Mouse (Mus musculus) cerebellum, postnatal 10 days (tissue): Measurements from ENCODE around the gene Adipoq.
"Not testable (repeated sequence)": the region's sequence is repeated elsewhere in the genome, so short reads cannot be mapped to it uniquely, and the experiment has no call there.

Experiments used
- DNase-seq, 2 experiments: peaks; one replicate each; pipeline ENCODE4 v3.0.0; 2021; ENCODE audit warnings: mixed read lengths in 2 of 2

The Adipoq gene

DNA sequence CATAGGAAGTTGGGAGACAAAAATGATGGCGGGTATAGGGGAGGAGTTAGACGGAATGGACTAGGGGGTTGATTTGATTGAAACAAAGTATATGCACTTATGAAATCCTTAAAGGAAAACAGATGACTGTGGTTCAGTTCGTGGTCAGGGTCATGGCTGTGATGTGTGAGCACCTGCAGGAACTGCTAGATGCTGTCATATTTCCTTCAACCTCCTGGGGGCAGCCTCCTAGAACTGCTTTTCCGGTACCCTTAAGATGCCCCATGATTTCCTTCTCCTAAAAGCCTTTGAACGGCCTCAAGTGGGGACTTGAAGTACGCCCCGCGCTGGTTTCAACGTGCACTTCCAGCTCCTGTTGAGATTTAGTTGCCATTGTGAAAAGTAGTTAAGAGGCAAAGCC is 19.1 kb downstream of the Adipoq start:
- no peak for DNase-seq

DNA sequence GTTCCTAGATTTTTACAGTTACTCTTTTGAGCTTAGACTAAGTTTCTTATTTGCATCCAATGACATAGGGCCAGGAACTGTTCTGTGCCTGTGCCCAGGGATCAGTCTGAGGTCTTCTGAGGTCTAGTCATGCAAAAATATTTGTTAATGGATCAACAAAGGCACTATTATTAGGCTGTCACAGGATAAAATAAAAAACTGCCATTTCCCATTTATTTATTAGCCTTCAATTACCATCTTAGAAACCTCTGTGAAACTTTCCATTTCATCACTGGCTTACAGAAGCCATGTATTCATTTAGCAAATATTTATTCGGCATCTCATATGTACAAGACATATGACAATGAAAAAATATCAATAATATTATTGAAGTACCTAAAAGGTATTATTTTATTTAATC is 20.3 kb downstream of the Adipoq start:
- no peak for DNase-seq

DNA sequence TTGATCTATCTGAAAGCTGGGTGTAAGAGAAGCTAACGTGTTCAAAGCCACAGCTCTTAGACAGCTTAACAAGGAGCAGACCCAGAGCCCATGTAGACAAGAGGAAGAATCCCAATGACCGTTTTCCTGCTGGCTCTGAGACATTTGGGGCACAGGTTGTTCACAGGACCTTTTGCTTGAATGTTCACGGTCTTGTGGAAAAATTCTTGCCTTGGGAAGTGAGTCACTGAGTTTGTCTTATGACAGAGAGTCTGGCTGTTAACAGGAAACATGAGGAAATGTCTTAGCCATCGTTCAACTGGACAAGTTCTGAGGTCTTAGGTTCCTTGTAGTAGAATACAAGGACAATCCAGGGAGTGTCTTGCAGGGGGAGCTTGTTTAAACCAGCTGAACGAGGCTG is 20.7 kb downstream of the Adipoq start:
- DNase-seq, result no peak

DNA sequence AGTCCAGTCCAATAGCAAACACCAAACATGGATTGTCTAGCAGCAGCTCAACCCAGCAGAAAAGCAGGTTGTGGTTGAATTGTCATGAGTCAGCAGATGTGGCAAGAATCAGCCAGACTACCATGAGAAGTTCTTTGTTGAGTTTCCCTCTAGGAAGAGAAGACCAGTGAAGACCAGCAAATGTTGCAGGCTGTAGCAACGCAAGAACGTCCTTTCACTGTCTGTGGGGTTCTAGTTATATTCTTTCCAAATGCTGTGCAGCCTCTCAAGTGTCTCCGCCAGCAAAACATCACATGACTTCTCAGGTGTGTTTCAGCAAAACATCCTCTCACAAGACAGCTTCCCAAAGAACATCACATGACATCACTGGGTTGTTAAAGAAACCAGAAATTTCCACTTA is 24.5 kb downstream of the Adipoq start:
- no peak for DNase-seq

DNA sequence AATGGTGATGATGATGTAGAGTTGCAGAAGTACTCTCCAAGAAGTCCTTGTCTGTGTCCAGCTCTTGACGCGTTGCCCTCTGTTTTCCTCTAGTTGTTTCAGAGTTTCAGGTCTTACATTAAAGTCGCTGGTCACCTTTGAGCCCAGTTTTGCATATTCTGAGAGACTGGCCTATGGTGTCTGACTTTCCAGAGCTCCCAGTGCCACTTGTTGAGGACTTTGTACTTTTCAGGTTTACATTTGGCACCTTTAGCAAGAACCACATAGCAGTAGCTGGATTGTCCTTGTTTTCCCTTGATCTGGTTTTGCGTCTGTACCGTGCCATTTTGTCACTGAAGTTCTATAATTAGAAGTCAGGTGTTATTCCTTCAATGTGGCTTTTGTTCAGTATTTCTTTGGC is 27.6 kb downstream of the Adipoq start:
- DNase-seq, result no peak

DNA sequence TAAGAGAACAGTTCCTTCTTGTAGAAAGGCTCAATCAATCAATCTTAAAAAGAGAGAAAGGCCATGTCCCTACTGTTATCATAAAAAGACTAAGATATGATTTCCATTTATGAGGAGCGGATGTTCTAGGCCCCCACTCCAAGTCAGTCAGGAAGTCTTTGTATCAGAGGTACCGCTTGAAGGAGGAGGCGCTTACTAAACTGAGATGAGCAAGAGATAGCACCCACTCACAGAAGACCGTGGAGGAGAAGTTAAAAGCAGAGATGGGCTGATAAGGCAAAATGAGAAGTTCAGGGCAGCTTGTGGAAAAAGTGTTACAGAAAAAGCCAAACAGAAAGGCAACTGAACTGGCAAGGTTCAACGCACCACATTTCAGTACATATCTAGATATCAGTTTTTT is 28.5 kb downstream of the Adipoq start:
- no peak for DNase-seq

DNA sequence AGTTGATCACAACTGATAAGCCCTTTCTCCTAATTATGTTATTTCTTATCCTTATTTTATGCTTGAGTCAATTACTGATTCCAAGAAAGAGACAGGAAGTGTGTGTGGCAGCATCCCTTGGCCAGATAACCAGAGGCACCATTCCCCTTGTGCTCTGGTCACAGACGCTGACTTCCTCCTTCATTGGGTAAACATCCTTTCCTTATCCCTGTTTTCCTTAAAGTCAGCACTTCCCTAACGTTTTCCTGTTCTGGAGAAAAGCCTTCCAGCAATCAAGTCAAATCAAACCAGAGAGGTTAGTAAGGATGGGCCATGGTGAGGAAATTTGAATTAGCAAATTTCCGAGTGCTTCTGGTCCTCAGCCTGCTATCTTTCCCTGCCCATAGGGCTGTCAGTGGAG is 29.6 kb downstream of the Adipoq start:
- DNase-seq, result no peak

DNA sequence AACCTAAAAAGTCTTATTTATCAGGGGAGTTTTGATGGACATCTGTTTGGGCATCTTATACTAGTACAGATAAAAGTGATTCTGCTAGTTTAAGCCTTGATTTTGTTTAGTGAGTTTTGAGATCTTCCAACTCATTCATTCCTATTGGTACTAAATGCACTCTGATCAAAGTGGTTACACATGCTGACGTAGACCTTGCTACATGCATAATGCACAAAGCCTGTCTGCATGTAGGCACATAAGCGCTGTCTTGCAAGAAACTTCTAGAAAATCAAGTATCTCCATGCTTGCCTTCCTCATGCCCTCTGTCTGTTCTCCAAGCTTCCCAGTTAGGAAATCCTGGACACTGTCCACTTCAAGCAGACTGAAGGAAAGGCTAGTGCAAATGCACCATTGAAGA is 31.5 kb downstream of the Adipoq start:
- DNase-seq, result no peak

DNA sequence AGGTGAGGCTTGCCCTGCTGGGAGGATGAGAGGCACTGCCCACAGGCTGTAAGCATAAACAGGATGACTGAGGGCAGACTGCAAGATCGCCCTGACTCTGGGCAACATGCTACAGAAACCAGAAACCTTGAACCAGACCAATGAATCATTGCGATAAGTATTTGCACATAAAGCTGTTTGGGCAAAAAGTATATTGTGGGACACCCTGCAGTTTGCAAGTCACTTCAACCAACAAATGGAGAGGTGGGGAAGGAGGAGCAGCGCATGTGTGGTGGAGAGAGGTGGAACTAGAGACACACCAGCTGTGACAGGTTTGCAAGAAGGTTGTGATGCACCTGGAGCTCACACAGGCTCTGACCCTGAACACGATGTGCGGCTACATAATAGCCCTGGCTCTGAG is 32.5 kb downstream of the Adipoq start:
- DNase-seq, result no peak

DNA sequence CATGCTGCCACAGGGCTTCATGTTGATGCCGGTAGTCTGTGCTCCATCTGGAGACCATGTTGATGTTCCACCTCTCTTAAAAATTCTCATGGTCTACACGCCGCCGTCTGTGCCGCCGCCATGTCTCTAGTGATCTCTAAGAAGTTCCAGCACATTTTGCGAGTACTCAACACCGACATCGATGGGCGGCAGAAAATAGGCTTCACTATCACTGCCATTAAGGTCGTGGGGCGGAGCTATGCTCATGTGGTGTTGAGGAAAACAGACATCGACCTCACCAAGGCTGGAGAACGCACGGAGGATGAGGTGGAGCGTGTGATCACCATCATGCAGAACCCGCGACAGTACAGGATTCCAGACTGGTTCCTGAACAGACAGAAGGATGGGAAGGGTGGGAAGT is 33.1 kb downstream of the Adipoq start:
- DNase-seq, result not testable (repeated sequence)

DNA sequence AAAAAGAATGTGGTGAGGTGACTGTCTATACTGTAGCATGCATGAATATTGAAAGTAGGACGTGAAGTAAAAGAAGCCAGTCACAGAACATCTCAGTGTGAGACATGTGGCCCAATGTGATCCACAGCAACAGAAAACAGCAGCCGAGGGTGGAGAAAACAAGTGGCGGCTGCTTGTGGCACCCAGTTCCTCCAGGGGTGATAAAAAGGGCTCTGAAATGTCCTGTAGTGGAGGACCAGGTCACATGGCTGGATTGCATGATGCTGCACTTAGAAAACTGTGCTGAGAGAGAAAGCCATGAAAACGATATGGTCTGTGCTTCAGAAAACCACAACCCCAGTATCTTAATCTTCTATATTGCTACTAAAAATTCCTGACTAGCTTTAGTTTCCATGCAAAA is 34.7 kb downstream of the Adipoq start:
- no peak for DNase-seq

DNA sequence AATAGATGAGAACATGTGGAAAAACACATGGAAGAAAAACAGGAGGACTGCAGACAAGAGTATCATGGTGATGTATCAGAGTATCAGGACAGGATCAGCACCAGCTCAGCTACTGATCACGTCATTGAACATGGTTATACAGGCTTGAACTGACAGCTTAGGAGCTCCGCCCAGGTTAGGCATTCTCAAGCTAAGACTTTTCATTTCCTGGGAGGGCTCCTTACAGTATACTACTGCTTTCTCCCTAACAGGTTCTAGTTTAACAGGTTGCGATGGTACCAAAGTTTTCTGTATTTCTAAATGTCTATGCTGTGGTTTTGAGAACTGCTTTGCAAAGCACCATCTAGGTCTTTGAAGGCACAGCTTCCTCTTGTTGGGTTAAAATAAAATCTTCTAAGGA is 35.2 kb downstream of the Adipoq start:
- no peak for DNase-seq

DNA sequence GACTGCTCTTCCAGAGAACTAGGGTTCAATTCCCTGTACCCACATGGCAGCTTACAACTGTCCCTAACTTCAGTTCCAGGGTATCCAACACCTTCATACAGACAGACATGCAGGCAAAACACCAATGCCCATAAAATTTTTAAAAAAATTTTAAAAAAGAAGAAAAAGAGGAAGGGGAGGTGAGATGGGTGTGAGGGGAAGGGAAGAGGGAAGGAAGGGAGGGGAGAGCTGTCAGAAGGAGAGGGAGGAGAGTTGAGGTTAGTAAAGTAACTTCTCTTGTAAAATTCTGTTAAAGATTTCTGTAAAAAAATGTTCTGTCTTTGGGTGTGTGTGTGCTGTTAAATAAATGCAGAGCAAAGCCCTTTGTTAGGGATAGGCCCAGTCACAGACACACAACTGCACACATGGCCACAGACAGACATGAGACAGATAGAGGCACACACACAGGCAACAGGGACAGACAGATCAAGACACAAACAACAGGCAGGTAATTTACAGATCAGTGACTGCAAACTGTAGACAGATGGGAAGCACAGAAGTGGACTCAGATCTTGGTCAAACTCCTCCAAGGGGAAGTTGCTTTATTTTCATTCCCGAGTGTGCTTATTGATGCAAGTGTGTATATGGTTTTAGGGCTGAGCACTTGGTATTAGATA is 35.7 kb downstream of the Adipoq start:
- no peak for DNase-seq

DNA sequence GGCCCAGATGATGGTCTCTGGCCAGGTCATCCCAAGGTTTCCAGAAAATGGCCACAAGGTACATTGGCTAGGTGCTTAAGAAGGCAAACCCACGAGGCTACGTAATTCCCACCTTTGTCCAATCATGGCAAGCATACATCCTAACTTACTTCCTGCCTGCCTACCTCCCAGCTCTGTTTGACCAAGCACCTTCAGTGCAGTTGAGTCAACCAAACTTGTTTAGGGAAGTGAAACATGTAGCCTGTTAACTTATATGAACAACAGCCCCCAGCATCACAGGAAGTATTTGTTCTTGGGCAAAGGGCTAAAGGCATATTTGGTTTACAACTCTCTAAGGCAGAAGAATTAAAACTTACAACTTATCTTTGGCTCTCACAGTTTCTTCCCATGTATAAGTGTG is 39.5 kb downstream of the Adipoq start:
- no peak for DNase-seq

DNA sequence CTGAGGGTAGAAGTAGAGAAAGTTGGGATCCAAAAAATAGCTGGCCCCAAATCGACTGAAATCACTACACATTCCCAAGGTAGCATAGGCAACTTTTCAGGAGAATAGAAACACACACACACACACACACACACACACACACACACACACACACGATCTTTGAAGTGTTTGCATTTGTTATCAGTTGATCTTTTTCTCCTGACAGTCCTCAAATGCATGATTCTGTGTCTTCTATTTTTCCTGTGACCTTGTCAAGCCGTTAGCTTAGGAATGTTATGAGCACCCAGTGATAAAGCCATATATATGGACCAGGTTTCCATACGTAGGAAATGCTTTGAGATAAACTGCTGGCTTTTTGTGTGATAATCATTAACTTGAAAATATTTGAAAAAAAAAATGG is 40.1 kb downstream of the Adipoq start:
- DNase-seq, result no peak

DNA sequence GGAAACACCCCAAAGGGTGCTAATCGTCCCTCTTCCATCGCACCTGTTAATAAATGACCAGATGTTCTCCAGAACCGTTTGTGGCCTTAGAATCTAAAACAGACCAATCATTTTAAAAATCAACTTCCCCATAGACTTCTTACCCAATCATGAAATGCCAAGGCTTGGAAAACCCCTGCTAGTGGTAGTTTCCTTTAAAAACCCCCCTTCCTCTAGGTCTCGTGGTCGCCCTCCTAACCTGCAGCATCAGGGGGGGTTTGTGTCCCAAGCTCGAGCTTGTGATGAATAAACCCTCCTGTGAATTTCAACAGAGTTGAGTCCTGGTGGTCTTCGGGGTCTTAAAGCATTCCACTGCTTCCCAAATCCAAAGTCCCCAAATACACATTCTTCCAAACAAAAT is 41.6 kb downstream of the Adipoq start:
- DNase-seq, result no peak

DNA sequence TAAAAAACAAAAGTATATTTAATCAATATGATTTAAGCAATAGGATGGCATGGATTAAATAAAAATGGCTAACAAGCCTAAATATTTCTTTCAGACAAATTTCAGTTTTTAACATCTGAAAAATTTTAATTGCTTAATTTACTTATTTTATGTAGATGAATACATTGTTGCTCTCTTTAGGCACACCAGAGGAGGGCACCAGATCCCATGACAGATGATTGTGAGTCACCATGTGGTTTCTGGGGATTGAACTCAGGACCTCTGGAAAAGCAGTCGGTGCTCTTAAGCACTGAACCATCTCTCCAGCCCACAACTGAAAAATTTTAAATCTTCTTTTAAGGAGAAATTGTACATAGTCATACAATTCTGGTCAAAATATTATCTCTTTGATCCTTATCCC is 43.3 kb downstream of the Adipoq start:
- DNase-seq, result no peak

DNA sequence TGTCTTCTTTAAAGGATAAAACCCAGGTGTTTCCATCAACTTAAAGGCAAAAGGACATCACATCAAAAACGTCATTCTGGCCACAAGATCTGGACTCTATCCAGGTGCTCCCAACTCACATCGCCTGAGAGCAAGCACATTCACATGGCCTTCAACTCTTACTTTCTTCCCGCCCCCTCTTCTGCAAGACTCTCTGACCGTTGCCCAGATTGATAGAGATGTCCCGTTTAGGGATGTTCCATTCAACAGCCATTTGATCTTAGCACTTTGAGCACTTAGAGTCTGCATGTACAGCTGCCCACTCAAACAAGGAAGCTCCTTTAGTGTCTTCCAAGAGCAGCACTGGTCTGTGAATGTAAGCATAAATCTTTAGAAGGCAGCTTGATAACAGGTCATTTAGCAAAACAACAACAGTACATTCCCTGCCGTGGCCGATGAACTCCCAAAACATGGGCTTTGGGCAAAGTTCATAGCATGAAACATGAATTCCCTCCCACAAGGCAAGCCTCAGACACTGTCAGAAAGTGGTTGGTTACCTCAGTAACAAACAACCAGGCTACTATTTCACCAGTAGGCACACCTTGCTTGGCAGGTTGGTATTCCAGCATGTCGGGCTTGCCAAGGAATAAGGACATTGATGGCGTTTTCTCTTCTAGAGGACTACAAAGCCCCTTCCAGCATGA is 45.4 kb downstream of the Adipoq start:
- DNase-seq, result no peak

DNA sequence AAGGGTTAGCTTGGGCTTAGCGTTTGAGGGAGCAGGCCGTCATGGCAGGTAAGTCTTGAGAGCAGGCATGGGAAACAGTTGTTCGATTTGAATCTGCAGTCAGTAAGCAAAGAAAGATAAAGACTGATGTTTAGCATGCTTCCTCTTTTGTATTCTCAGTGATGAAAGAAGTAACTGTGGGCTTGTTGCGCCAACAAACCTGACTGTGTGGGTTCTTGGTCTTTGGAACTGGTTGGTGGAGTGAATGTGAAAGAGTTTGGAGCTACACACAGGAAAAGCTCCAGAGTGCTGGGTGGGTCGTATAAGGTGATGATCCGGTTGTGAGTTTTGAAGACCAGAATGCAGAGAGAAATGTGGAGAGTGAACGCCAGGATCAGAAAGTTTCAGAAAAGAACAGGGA is 49.3 kb downstream of the Adipoq start:
- DNase-seq, result no peak

DNA sequence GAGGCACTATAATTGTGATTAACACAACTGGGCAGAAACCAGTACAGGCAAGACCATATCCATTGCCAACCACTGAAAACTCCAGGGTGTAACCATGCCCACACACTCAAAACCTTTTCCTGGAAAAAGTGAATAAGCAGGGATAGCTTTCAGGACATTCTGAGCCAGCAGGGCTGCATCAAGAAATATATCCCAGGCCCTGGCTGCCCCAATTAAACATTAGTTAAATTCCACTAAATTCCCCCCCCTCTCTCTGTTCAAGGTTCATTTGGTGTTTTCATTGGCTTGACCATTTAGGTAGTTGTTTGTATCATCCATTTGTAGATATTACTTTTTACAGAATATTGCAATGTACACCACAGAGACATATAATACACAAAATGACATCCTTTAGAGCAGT is 50.0 kb downstream of the Adipoq start:
- DNase-seq, result no peak

DNA sequence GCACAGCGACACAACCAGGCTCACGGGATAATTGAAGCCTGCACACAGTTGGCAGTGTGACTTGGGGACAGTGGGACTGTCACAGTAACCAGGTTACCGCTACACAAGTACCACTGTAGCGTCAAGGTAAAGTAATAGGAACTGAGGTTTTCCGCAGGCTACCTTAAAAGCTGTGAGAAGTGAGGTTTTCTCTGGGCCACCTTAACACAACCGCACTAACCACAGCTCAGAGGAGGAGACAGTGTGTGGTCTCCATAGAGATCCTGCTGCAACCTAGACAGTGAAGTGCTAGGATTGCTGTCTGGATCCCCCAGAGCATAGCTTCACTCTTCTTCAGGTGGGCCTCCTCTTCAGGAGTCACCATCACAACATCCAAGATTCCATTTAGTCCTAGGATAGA is 50.5 kb downstream of the Adipoq start:
- DNase-seq, result no peak

DNA sequence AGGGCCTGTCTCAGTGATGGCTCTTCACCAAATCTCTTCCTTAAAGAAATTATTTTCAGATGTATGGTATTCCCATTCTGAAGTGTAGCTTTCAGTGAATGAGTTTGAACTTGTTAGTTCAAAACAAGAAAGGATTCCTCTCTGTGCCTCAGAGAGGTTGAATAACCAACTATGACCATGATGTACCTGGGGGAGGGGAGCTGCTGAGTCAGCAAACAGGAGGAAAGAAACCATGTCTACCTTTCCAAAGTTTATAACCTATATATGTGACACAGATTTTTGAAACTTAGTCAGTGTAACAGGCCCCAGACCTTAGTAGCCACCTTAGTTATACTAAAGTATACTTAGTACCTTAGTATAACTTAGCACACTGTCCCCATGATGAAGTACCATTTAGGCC is 55.2 kb downstream of the Adipoq start:
- no peak for DNase-seq
